Mouse (Mus musculus): Measurements from ENCODE around the gene Itprid2. TPM values are rescaled to one million over a fixed set of nuclear protein-coding genes. Genes with fewer than 3 reads are reported as not detected.

Gene Itprid2
- polyA plus RNA-seq, 1 experiment from 2014 or later, result 3.7 TPM

GRCm38 (mm10) chr2:79618614-79619568 is 16.3 kb upstream of the Itprid2 start:
- Histone ChIP-seq H3K9me3 (ENCODE audit: low read length) (no peaks in the 10 kb centered on the region), H3K27me3 (ENCODE audit: insufficient read depth, low read length) (no peaks in the 10 kb centered on the region), H3K4me1 (ENCODE audit: insufficient read depth) (no peaks in the 10 kb centered on the region), H3K36me3 (replicated peaks; ENCODE audit: insufficient read depth, low read length) (no peaks in the 10 kb centered on the region), H3K9ac (replicated peaks) (no peak overlapping the region), H3K4me2 (ENCODE audit: low read depth, low read length) (no peak overlapping the region), H3K27ac (ENCODE audit: low read depth) (no peak overlapping the region), H3K4me3 (ENCODE audit: low read depth, low read length) (no peak overlapping the region)
- TF ChIP-seq CTCF (IDR thresholded peaks at IDR 0.05; ENCODE audit: low read depth), result no peak
- TF ChIP-seq EP300 (IDR thresholded peaks at IDR 0.05; ENCODE audit: low read depth), result no peak
- WGBS (ENCODE audit: insufficient replicate concordance), result 61% methylated on average over 6 of the region's 6 CpGs
- no peak for DNase-seq
- ATAC-seq, result no peak

- H3K27ac ChIP-seq (ENCODE audit: low read depth), result no peak overlapping the region
- H3K4me3 ChIP-seq (ENCODE audit: low read depth, low read length), result no peak overlapping the region
- H3K27me3 ChIP-seq (ENCODE audit: insufficient read depth, low read length), result no peaks in the 10 kb centered on the region
- no peak for TF ChIP-seq CTCF (IDR thresholded peaks at IDR 0.05; ENCODE audit: low read depth)
- no peak for TF ChIP-seq EP300 (IDR thresholded peaks at IDR 0.05; ENCODE audit: low read depth)
- WGBS (ENCODE audit: insufficient replicate concordance), result 62% methylated on average over 4 of the region's 4 CpGs
- H3K9me3 ChIP-seq (ENCODE audit: low read length), result no peaks in the 10 kb centered on the region
- H3K9ac ChIP-seq (replicated peaks), result no peak overlapping the region
- no peak for DNase-seq
- no peaks in the 10 kb centered on the region for H3K4me1 ChIP-seq (ENCODE audit: insufficient read depth)
- no peak overlapping the region for H3K4me2 ChIP-seq (ENCODE audit: low read depth, low read length)
- no peak for ATAC-seq
- no peaks in the 10 kb centered on the region for H3K36me3 ChIP-seq (replicated peaks; ENCODE audit: insufficient read depth, low read length)
Observed at GRCm38 (mm10) chr2:79623256-79623655, 11.9 kb upstream of the Itprid2 start.

- H3K4me1 ChIP-seq (ENCODE audit: insufficient read depth), result no peaks in the 10 kb centered on the region
- DNase-seq, result no peak
- 68% methylated on average over 1 of the region's 1 CpGs for WGBS (ENCODE audit: insufficient replicate concordance)
- H3K27me3 ChIP-seq (ENCODE audit: insufficient read depth, low read length), result no peaks in the 10 kb centered on the region
- no peak overlapping the region for H3K4me2 ChIP-seq (ENCODE audit: low read depth, low read length)
- no peak overlapping the region for H3K27ac ChIP-seq (ENCODE audit: low read depth)
- no peaks in the 10 kb centered on the region for H3K9me3 ChIP-seq (ENCODE audit: low read length)
- H3K36me3 ChIP-seq (replicated peaks; ENCODE audit: insufficient read depth, low read length), result no peaks in the 10 kb centered on the region
- TF ChIP-seq EP300 (IDR thresholded peaks at IDR 0.05; ENCODE audit: low read depth) (no peak), CTCF (IDR thresholded peaks at IDR 0.05; ENCODE audit: low read depth) (no peak)
- ATAC-seq, result peak; percentile 87
- H3K4me3 ChIP-seq (ENCODE audit: low read depth, low read length), result no peak overlapping the region
- no peak overlapping the region for H3K9ac ChIP-seq (replicated peaks)
Observed at GRCm38 (mm10) chr2:79627624-79628023, 7.5 kb upstream of the Itprid2 start.

GRCm38 (mm10) chr2:79630231-79630630 is 4.9 kb upstream of the Itprid2 start:
- 75% methylated on average over 2 of the region's 2 CpGs for WGBS (ENCODE audit: insufficient replicate concordance)
- Histone ChIP-seq H3K4me2 (ENCODE audit: low read depth, low read length) (no peak overlapping the region), H3K27ac (ENCODE audit: low read depth) (no peak overlapping the region), H3K9ac (replicated peaks) (no peak overlapping the region), H3K4me1 (ENCODE audit: insufficient read depth) (no peaks in the 10 kb centered on the region), H3K36me3 (replicated peaks; ENCODE audit: insufficient read depth, low read length) (no peaks in the 10 kb centered on the region), H3K27me3 (ENCODE audit: insufficient read depth, low read length) (no peaks in the 10 kb centered on the region), H3K4me3 (ENCODE audit: low read depth, low read length) (no peak overlapping the region), H3K9me3 (ENCODE audit: low read length) (no peaks in the 10 kb centered on the region)
- TF ChIP-seq EP300 (IDR thresholded peaks at IDR 0.05; ENCODE audit: low read depth), result no peak
- no peak for TF ChIP-seq CTCF (IDR thresholded peaks at IDR 0.05; ENCODE audit: low read depth)
- ATAC-seq, result no peak
- no peak for DNase-seq

- 0 out of 2 replicates have a peak, but pooled peaks cover 2% of the 10 kb centered on the region for H3K4me1 ChIP-seq (ENCODE audit: insufficient read depth)
- DNase-seq, result peak; percentile 73
- no peaks in the 10 kb centered on the region for H3K9me3 ChIP-seq (ENCODE audit: low read length)
- peak overlapping the region; percentile 65 for H3K4me3 ChIP-seq (ENCODE audit: low read depth, low read length)
- TF ChIP-seq EP300 (IDR thresholded peaks at IDR 0.05; ENCODE audit: low read depth) (no peak), CTCF (IDR thresholded peaks at IDR 0.05; ENCODE audit: low read depth) (peak; percentile 16; the same call in 1 of the 2 replicates)
- peak; percentile 67 for ATAC-seq
- H3K4me2 ChIP-seq (ENCODE audit: low read depth, low read length), result peak overlapping the region; percentile 86
- peak overlapping the region; percentile 68 for H3K9ac ChIP-seq (replicated peaks)
- H3K27me3 ChIP-seq (ENCODE audit: insufficient read depth, low read length), result no peaks in the 10 kb centered on the region
- WGBS (ENCODE audit: insufficient replicate concordance), result under 1% methylated on average over 82 of the region's 83 CpGs
- H3K27ac ChIP-seq (ENCODE audit: low read depth), result peak overlapping the region; percentile 93
- peaks cover 6% of the 10 kb centered on the region; the same call in 1 of the 2 replicates for H3K36me3 ChIP-seq (replicated peaks; ENCODE audit: insufficient read depth, low read length)
Observed at GRCm38 (mm10) chr2:79635426-79636291, 507 bp downstream of the Itprid2 start.

GRCm38 (mm10) chr2:79638924-79639323 is 3.8 kb downstream of the Itprid2 start:
- H3K9ac ChIP-seq (replicated peaks), result no peak overlapping the region
- no peak overlapping the region for H3K27ac ChIP-seq (ENCODE audit: low read depth)
- H3K4me1 ChIP-seq (ENCODE audit: insufficient read depth), result 0 out of 2 replicates have a peak, but pooled peaks cover 2% of the 10 kb centered on the region
- no peak for TF ChIP-seq EP300 (IDR thresholded peaks at IDR 0.05; ENCODE audit: low read depth)
- ATAC-seq (no peak), DNase-seq (no peak)
- H3K9me3 ChIP-seq (ENCODE audit: low read length), result no peaks in the 10 kb centered on the region
- H3K4me2 ChIP-seq (ENCODE audit: low read depth, low read length), result no peak overlapping the region
- no peak overlapping the region for H3K4me3 ChIP-seq (ENCODE audit: low read depth, low read length)
- peaks cover 19% of the 10 kb centered on the region; the same call in 1 of the 2 replicates for H3K36me3 ChIP-seq (replicated peaks; ENCODE audit: insufficient read depth, low read length)
- WGBS (ENCODE audit: insufficient replicate concordance), result 78% methylated on average over 4 of the region's 4 CpGs
- no peaks in the 10 kb centered on the region for H3K27me3 ChIP-seq (ENCODE audit: insufficient read depth, low read length)

Measured in liver, postnatal 0 days (tissue).